Mouse (Mus musculus) small intestine, adult 2 months (tissue): ENCODE results near the gene Rnase9.

ENCODE experiments used
- CTCF ChIP-seq: fragments of 200-500 bp; IDR thresholded peaks from 2 replicates; pipeline ENCODE4 v1.5.1; 2012; ENCODE audit warnings: low read depth, mild to moderate bottlenecking, control low read depth, inconsistent platforms, low read length, moderate library complexity, mixed read lengths; ENCODE audit not compliant: insufficient replicate concordance, insufficient read length; ENCODE audit errors: extremely low read depth
- POLR2A ChIP-seq: fragments of 200-500 bp; IDR thresholded peaks from 2 replicates; pipeline ENCODE4 v1.6.1; 2012; ENCODE audit warnings: low read depth, mild to moderate bottlenecking, control low read depth, inconsistent platforms, low read length, moderate library complexity

- TF ChIP-seq CTCF: no peak
- no peak for TF ChIP-seq POLR2A
Measured at GRCm38 (mm10) chr14:51041769-51042168, at the start of gene Rnase9.
